Mouse (Mus musculus): ENCODE data around the gene Bbx. TPM values are rescaled to one million over a fixed set of nuclear protein-coding genes. Genes with fewer than 3 reads are reported as not detected.

Bbx gene
- polyA plus RNA-seq, 1 experiment from 2014 or later: 29.4 TPM

GRCm38 (mm10) chr16:50437788-50438187, 5.6 kb upstream of the Bbx start:
- ATAC-seq (no peak), DNase-seq (ENCODE audit: low read depth, low spot score) (no peak)
- in situ Hi-C loops (cut with MboI; ENCODE audit: low pct_unique_long_range_greater_than_20kb): no loop called here
- peaks cover 16% of the 10 kb centered on the region for H3K27me3 ChIP-seq
- ChIA-PET POLR2A (no interaction called here), CTCF (no interaction called here)
- no peak for TF ChIP-seq CTCF (IDR thresholded peaks at IDR 0.05)

GRCm38 (mm10) chr16:50437331-50437730, 5.1 kb upstream of the Bbx start:
- CTCF ChIA-PET: no interaction called here
- TF ChIP-seq CTCF (IDR thresholded peaks at IDR 0.05): no peak
- in situ Hi-C loops (cut with MboI; ENCODE audit: low pct_unique_long_range_greater_than_20kb): no loop called here
- no peak for DNase-seq (ENCODE audit: low read depth, low spot score)
- POLR2A ChIA-PET: no interaction called here
- no peak for ATAC-seq
- peaks cover 12% of the 10 kb centered on the region for H3K27me3 ChIP-seq

- no peak for DNase-seq (ENCODE audit: low read depth, low spot score)
- CTCF ChIA-PET: interaction anchor here (0.6 kb wide), 1 partner anchor 98 kb away, joined by 3 read pairs; no protein-coding TSS in a partner anchor
- no peak for TF ChIP-seq CTCF (IDR thresholded peaks at IDR 0.05)
- in situ Hi-C loops (cut with MboI; ENCODE audit: low pct_unique_long_range_greater_than_20kb): loop anchor here (5.0 kb wide), 1 partner anchor 306 kb away; no protein-coding TSS in a partner anchor
- H3K27me3 ChIP-seq: no peaks in the 10 kb centered on the region
- peak; percentile 48 for ATAC-seq
- POLR2A ChIA-PET: no interaction called here
These were observed 894 bp downstream of the Bbx start for GRCm38 (mm10) chr16:50431011-50431981.

- DNase-seq (ENCODE audit: low read depth, low spot score) (no peak), ATAC-seq (no peak)
- H3K27me3 ChIP-seq: no peaks in the 10 kb centered on the region
- no peak for TF ChIP-seq CTCF (IDR thresholded peaks at IDR 0.05)
- POLR2A ChIA-PET: interaction anchor here (0.6 kb wide), 1 partner anchor 180 kb away, joined by 4 read pairs; no protein-coding TSS in a partner anchor
- in situ Hi-C loops (cut with MboI; ENCODE audit: low pct_unique_long_range_greater_than_20kb): loop anchor here (5.0 kb wide), 1 partner anchor 307 kb away; no protein-coding TSS in a partner anchor
- CTCF ChIA-PET: interaction anchor here (0.6 kb wide), 1 partner anchor 99 kb away, joined by 3 read pairs; no protein-coding TSS in a partner anchor
These were observed 1.7 kb downstream of the Bbx start for GRCm38 (mm10) chr16:50430515-50430877.

- TF ChIP-seq CTCF (IDR thresholded peaks at IDR 0.05): no peak
- no peak for DNase-seq (ENCODE audit: low read depth, low spot score)
- CTCF ChIA-PET: no interaction called here
- in situ Hi-C loops (cut with MboI; ENCODE audit: low pct_unique_long_range_greater_than_20kb): loop anchor here (5.0 kb wide), 2 partner anchors 97 to 307 kb away; no protein-coding TSS in a partner anchor
- H3K27me3 ChIP-seq: no peaks in the 10 kb centered on the region
- POLR2A ChIA-PET: interaction anchor here (0.6 kb wide), 1 partner anchor 181 kb away, joined by 4 read pairs; no protein-coding TSS in a partner anchor
- ATAC-seq: no peak
These were observed 2.3 kb downstream of the Bbx start for GRCm38 (mm10) chr16:50429692-50430514.

- no peak for TF ChIP-seq CTCF (IDR thresholded peaks at IDR 0.05)
- DNase-seq (ENCODE audit: low read depth, low spot score) (no peak), ATAC-seq (no peak)
- CTCF ChIA-PET: no interaction called here
- POLR2A ChIA-PET: no interaction called here
- no peaks in the 10 kb centered on the region for H3K27me3 ChIP-seq
- in situ Hi-C loops (cut with MboI; ENCODE audit: low pct_unique_long_range_greater_than_20kb): loop anchor here (5.0 kb wide), 1 partner anchor 98 kb away; no protein-coding TSS in a partner anchor
These were observed 3.1 kb downstream of the Bbx start for GRCm38 (mm10) chr16:50428871-50429691.

GRCm38 (mm10) chr16:50420130-50420529, 12.1 kb downstream of the Bbx start:
- ATAC-seq (no peak), DNase-seq (ENCODE audit: low read depth, low spot score) (no peak)
- no peaks in the 10 kb centered on the region for H3K27me3 ChIP-seq
- TF ChIP-seq CTCF (IDR thresholded peaks at IDR 0.05): peak; percentile 38
- ChIA-PET CTCF (interaction anchor here (1.5 kb wide), 1 partner anchor 11 kb away, joined by 4 read pairs; no protein-coding TSS in a partner anchor), POLR2A (no interaction called here)
- in situ Hi-C loops (cut with MboI; ENCODE audit: low pct_unique_long_range_greater_than_20kb): no loop called here

- in situ Hi-C loops (cut with MboI; ENCODE audit: low pct_unique_long_range_greater_than_20kb): loop anchor here (10.0 kb wide), 1 partner anchor 161 kb away; no protein-coding TSS in a partner anchor
- ATAC-seq: no peak
- no peaks in the 10 kb centered on the region for H3K27me3 ChIP-seq
- TF ChIP-seq CTCF (IDR thresholded peaks at IDR 0.05): no peak
- ChIA-PET POLR2A (no interaction called here), CTCF (interaction anchor here (1.5 to 2.0 kb wide), 2 partner anchors 8 to 10 kb away, joined by 5 to 7 read pairs; no protein-coding TSS in a partner anchor)
- DNase-seq (ENCODE audit: low read depth, low spot score): no peak
These were observed 16.8 kb downstream of the Bbx start for GRCm38 (mm10) chr16:50415406-50415805.

- no peaks in the 10 kb centered on the region for H3K27me3 ChIP-seq
- ATAC-seq (no peak), DNase-seq (ENCODE audit: low read depth, low spot score) (no peak)
- TF ChIP-seq CTCF (IDR thresholded peaks at IDR 0.05): no peak
- ChIA-PET POLR2A (no interaction called here), CTCF (no interaction called here)
- in situ Hi-C loops (cut with MboI; ENCODE audit: low pct_unique_long_range_greater_than_20kb): no loop called here
These were observed 29.3 kb downstream of the Bbx start for GRCm38 (mm10) chr16:50402851-50403250.

GRCm38 (mm10) chr16:50399775-50400174, 32.4 kb downstream of the Bbx start:
- H3K27me3 ChIP-seq: no peaks in the 10 kb centered on the region
- ATAC-seq (no peak), DNase-seq (ENCODE audit: low read depth, low spot score) (no peak)
- ChIA-PET POLR2A (no interaction called here), CTCF (interaction anchor here (1.3 kb wide), 1 partner anchor 15 kb away, joined by 3 read pairs; no protein-coding TSS in a partner anchor)
- in situ Hi-C loops (cut with MboI; ENCODE audit: low pct_unique_long_range_greater_than_20kb): no loop called here
- TF ChIP-seq CTCF (IDR thresholded peaks at IDR 0.05): no peak

Data from Patski (cell line).